8 mouse cellular contexts compared by ENCODE assay signal in genomic region chr1:78536310-78537164, GRCm38 (mm10). TPM values are rescaled to one million over a fixed set of nuclear protein-coding genes. Genes with fewer than 3 reads are reported as not detected.
A peak's percentile ranks its signal among the peaks of the same experiment; 100 is the strongest.
DNase-seq lines count a peak whose midpoint lies in the region; ATAC-seq and TF ChIP-seq lines count a peak whose summit lies in the region.

No protein-coding gene starts in this region.

- WGBS in hindbrain, embryonic 12.5 days, result 37% methylated on average over 19 of the region's 19 CpGs

- peak; percentile 81; the same call in 1 of the 2 replicates for TF ChIP-seq CTCF in G1E (IDR thresholded peaks at IDR 0.05; ENCODE audit: low read depth, low read length)

- peak overlapping the region; percentile 72 for H3K4me2 ChIP-seq in hindbrain, embryonic 12.5 days (replicated peaks)

- H3K4me1 ChIP-seq in G1E (ENCODE audit: insufficient read depth, low read depth, low read length), result no peaks in the 10 kb centered on the region
- H3K4me1 ChIP-seq in hindbrain, embryonic 12.5 days, result peaks cover 11% of the 10 kb centered on the region; the same call in 1 of the 2 replicates

- DNase-seq in G1E (ENCODE audit: low spot score), result peak; percentile 30
- peak; percentile 69 for DNase-seq in cerebellum, adult 11-12 months
- peak; percentile 30 to 79 for DNase-seq in frontal cortex, postnatal 10 days (ENCODE audit: low spot score in 2 of 2)
- peak; percentile 63 to 94 for DNase-seq in layer of hippocampus, postnatal 25 days (ENCODE audit: extremely low spot score in 1 of 2, low spot score in 1 of 2)
- peak; percentile 81 for DNase-seq in lung, postnatal 14 days
- peak; percentile 85 for DNase-seq in retina, embryonic 14.5 days (ENCODE audit: low spot score)
- peak; percentile 80 to 82 for DNase-seq in thymus, postnatal 36 days

- no peaks in the 10 kb centered on the region for H3K36me3 ChIP-seq in G1E (replicated peaks)
- no peaks in the 10 kb centered on the region for H3K36me3 ChIP-seq in hindbrain, embryonic 12.5 days

- H3K4me3 ChIP-seq in G1E (ENCODE audit: low read depth, low read length), result no peak overlapping the region
- H3K4me3 ChIP-seq in hindbrain, embryonic 12.5 days, result no peak overlapping the region

- ATAC-seq in G1E (ENCODE audit: extremely low read depth, insufficient number of reproducible peaks, low FRiP score, poor library complexity, severe bottlenecking), result no peak; the same call in 1 of the 2 replicates
- ATAC-seq in hindbrain, embryonic 12.5 days (ENCODE audit: low FRiP score), result peak; percentile 38; the same call in 1 of the 2 replicates

- no peak overlapping the region for H3K9ac ChIP-seq in hindbrain, embryonic 12.5 days

- no peak overlapping the region for H3K27ac ChIP-seq in hindbrain, embryonic 12.5 days

- H3K9me3 ChIP-seq in G1E (replicated peaks), result no peaks in the 10 kb centered on the region
- H3K9me3 ChIP-seq in hindbrain, embryonic 12.5 days (replicated peaks), result no peaks in the 10 kb centered on the region

- peaks cover 11% of the 10 kb centered on the region; the same call in 1 of the 2 replicates for H3K27me3 ChIP-seq in G1E (ENCODE audit: insufficient read depth, low read length)
- no peaks in the 10 kb centered on the region for H3K27me3 ChIP-seq in hindbrain, embryonic 12.5 days

RNA-seq across cellular contexts. Expression of gene BC035947, which starts 24.6 kb away (rescaled TPM):
- total RNA-seq in G1E (2014; fragmentation: Nextera tagmentation) (not detected in 2 replicates), G1E (2017) (0.05 and 0.06 TPM in 2 replicates)
- not detected in 2 replicates for polyA plus RNA-seq in G1E (2012)
- 0.35 and 0.70 TPM in 2 replicates for polyA plus RNA-seq in hindbrain, embryonic 12.5 days (2016; fragmentation: Nextera tagmentation; extraction: Ambion mirVana)
- total RNA-seq in layer of hippocampus, postnatal 25 days (2021), result under 1 TPM; 0.26 to 0.27 TPM

RNA-seq across cellular contexts. Expression of gene Mogat1, which starts 25.7 kb away (rescaled TPM):
- total RNA-seq in G1E (2014; fragmentation: Nextera tagmentation) (not detected in 2 replicates), G1E (2017) (0.55 TPM in 1 of 2 replicates, not detected in the other)
- polyA plus RNA-seq in G1E (2012), result not detected in 2 replicates
- polyA plus RNA-seq in hindbrain, embryonic 12.5 days (2016; fragmentation: Nextera tagmentation; extraction: Ambion mirVana), result 0.48 TPM in 1 of 2 replicates, not detected in the other
- under 1 TPM; 0.66 to 0.80 TPM for total RNA-seq in layer of hippocampus, postnatal 25 days (2021)

RNA-seq across cellular contexts. Expression of gene Farsb, which starts 47.8 kb away (rescaled TPM):
- total RNA-seq in G1E (2014; fragmentation: Nextera tagmentation) (295 and 372 TPM in 2 replicates), G1E (2017) (112 and 121 TPM in 2 replicates)
- polyA plus RNA-seq in G1E (2012), result 6.6 and 7.4 TPM in 2 replicates
- 120 and 129 TPM in 2 replicates for polyA plus RNA-seq in hindbrain, embryonic 12.5 days (2016; fragmentation: Nextera tagmentation; extraction: Ambion mirVana)
- 10 to 100 TPM; 65.8 to 71.0 TPM for total RNA-seq in layer of hippocampus, postnatal 25 days (2021)

Comparison
In these comparisons a context has a peak if more than half of its experiments do, and no peak if none do; other contexts are left out.
1. DNase-seq: peak in every context shown above with its lines; median percentile 85 in retina, embryonic 14.5 days; 81 in lung, postnatal 14 days; 81 in thymus, postnatal 36 days; 78 in layer of hippocampus, postnatal 25 days; 69 in cerebellum, adult 11-12 months; 54 in frontal cortex, postnatal 10 days; 30 in G1E.